Mouse (Mus musculus) small intestine, adult 2 months (tissue): ENCODE data around the gene Tspan9.

ENCODE experiments used
- CTCF ChIP-seq: fragments of 200-500 bp; IDR thresholded peaks from 2 replicates; pipeline ENCODE4 v1.5.1; 2012; ENCODE audit warnings: low read depth, mild to moderate bottlenecking, control low read depth, inconsistent platforms, low read length, moderate library complexity, mixed read lengths; ENCODE audit not compliant: insufficient replicate concordance, insufficient read length; ENCODE audit errors: extremely low read depth
- POLR2A ChIP-seq: fragments of 200-500 bp; IDR thresholded peaks from 2 replicates; pipeline ENCODE4 v1.6.1; 2012; ENCODE audit warnings: low read depth, mild to moderate bottlenecking, control low read depth, inconsistent platforms, low read length, moderate library complexity

DNA sequence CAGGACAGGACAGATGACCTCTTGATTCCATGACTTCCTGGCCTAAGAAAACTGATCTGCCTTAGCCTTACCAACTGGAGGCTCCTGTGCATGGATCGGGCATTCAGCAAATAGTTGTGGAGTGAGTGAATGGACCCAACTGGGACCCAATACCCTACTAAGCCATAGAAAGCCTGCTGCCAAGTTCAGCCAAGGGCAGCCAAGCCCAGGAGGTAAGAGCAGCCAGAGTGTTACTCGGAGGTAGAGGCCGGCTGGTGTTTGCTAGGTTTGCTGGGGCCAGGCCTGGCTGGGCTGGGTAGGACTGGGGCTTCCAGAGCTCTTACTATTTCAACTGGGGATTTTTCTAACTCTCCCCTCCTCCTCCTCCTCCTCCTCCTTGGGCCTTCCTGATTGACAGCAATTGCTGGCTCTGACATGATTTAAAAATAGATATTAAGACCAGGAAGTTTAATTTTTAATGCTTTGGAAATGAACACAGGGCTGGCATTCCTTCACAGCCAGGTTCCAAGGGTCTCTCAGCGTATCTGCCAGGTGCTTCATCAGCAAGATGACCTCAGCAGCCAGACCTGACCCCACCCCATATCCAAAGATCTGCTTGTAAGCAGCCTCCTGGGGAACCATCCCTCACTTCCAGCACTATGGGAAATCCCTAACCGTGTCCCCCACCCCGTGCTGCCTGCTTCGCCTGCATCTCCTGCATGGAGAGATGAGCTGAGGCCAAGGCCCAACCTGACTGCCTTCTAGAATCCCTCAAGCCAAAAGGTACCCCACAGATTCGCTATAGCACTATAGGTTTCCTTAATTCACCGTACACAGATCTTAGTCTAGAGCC is 113.7 kb downstream of the Tspan9 start:
- TF ChIP-seq POLR2A: no peak
- no peak for TF ChIP-seq CTCF
